In genomic region chr4:54962141-54962540, GRCm38 (mm10) we compare ENCODE assay signal across 23 mouse cellular contexts. TPM values are rescaled to one million over a fixed set of nuclear protein-coding genes. Genes with fewer than 3 reads are reported as not detected.
DNase-seq lines count a peak whose midpoint lies in the region; ATAC-seq and TF ChIP-seq lines count a peak whose summit lies in the region.
"Had no signal": no experiment of that assay in that cellular context is flagged by ENCODE, and none has a peak within 500 bp of the region (broad histone marks: within the 10 kb centered on the region; RNA-seq: fewer than 3 reads in every experiment).

No protein-coding gene starts in this region.

- H3K4me3 ChIP-seq in gastrocnemius, adult 2 months: no peak overlapping the region; the same call in 1 of the 2 replicates
- H3K4me3 ChIP-seq in limb, embryonic 15.5 days: no peak overlapping the region
- H3K4me3 ChIP-seq in limb, embryonic 10.5 days: no peak overlapping the region
- H3K4me3 ChIP-seq: embryonic facial prominence, embryonic 13.5 days; embryonic facial prominence, embryonic 15.5 days; erythroblast, embryonic 14.5 days; forebrain, embryonic 10.5 days; forebrain, embryonic 12.5 days had no signal

- no peaks in the 10 kb centered on the region for H3K9me3 ChIP-seq in limb, embryonic 15.5 days
- no peaks in the 10 kb centered on the region for H3K9me3 ChIP-seq in limb, embryonic 10.5 days (replicated peaks)
- H3K9me3 ChIP-seq: embryonic facial prominence, embryonic 13.5 days; embryonic facial prominence, embryonic 15.5 days; forebrain, embryonic 10.5 days; forebrain, embryonic 12.5 days had no signal

- intact Hi-C loops in gastrocnemius, adult 2 months (cut with DNase I): no loop called here

- no peak overlapping the region for H3K4me2 ChIP-seq in limb, embryonic 15.5 days
- H3K4me2 ChIP-seq: embryonic facial prominence, embryonic 13.5 days; embryonic facial prominence, embryonic 15.5 days; forebrain, embryonic 12.5 days had no signal

- 75% methylated on average over 4 of the region's 4 CpGs for WGBS in limb, embryonic 15.5 days
- 90% methylated on average over 4 of the region's 4 CpGs for whole genome bisulfite sequencing in limb, embryonic 10.5 days

- no peaks in the 10 kb centered on the region for H3K27me3 ChIP-seq in limb, embryonic 15.5 days
- no peaks in the 10 kb centered on the region for H3K27me3 ChIP-seq in limb, embryonic 10.5 days (ENCODE audit: low read depth, poor library complexity, severe bottlenecking)
- H3K27me3 ChIP-seq: embryonic facial prominence, embryonic 13.5 days; embryonic facial prominence, embryonic 15.5 days; forebrain, embryonic 12.5 days had no signal

- H3K27ac ChIP-seq in gastrocnemius, adult 2 months: peak overlapping the region; percentile 77
- 0 out of 2 replicates have a peak overlapping the region, but pooled peaks have one; percentile 9 for H3K27ac ChIP-seq in limb, embryonic 15.5 days
- no peak overlapping the region for H3K27ac ChIP-seq in limb, embryonic 10.5 days
- H3K27ac ChIP-seq: embryonic facial prominence, embryonic 13.5 days; embryonic facial prominence, embryonic 15.5 days; forebrain, embryonic 10.5 days; forebrain, embryonic 12.5 days had no signal

- no peak for TF ChIP-seq CTCF in gastrocnemius, adult 2 months (IDR thresholded peaks at IDR 0.05)

- no peak overlapping the region for H3K9ac ChIP-seq in limb, embryonic 15.5 days
- H3K9ac ChIP-seq: embryonic facial prominence, embryonic 13.5 days; embryonic facial prominence, embryonic 15.5 days; forebrain, embryonic 12.5 days had no signal

- peaks cover 25% of the 10 kb centered on the region for H3K4me1 ChIP-seq in limb, embryonic 15.5 days
- H3K4me1 ChIP-seq in limb, embryonic 10.5 days: peaks cover 18% of the 10 kb centered on the region

- no peak for ATAC-seq in limb, embryonic 15.5 days (ENCODE audit: insufficient number of reproducible peaks, low FRiP score, low TSS enrichment, low read depth)
- ATAC-seq: forebrain, embryonic 14.5 days; forebrain, embryonic 16.5 days had no signal

- DNase-seq in adrenal gland, postnatal 14 days: peak; percentile 1
- DNase-seq in adrenal gland, postnatal 4 days (ENCODE audit: low spot score in 2 of 2): no peak
- DNase-seq in gastrocnemius, adult 2 months: no peak
- DNase-seq in gastrocnemius, adult 8-10 months (ENCODE audit: low spot score in 2 of 2): no peak
- no peak for DNase-seq in limb, embryonic 10.5 days (ENCODE audit: low spot score)
- DNase-seq: adrenal gland, adult 2 months; adrenal gland, postnatal 36 days; cerebellum, adult 11 months; cerebellum, adult 18-20 months; cerebellum, adult 8-10 months; cerebellum, adult 9-11 months; cerebellum, postnatal 14 days; cerebellum, postnatal 36 days; embryo, embryonic 11 days had no signal

- H3K36me3 ChIP-seq in limb, embryonic 15.5 days: no peaks in the 10 kb centered on the region
- peaks cover 71% of the 10 kb centered on the region for H3K36me3 ChIP-seq in limb, embryonic 10.5 days
- H3K36me3 ChIP-seq: embryonic facial prominence, embryonic 15.5 days had no signal

RNA-seq across cellular contexts. Expression of gene Zfp462, which starts 17.3 kb away (rescaled TPM):
- total RNA-seq in adrenal gland, postnatal 14 days (2021): 46.8 and 48.8 TPM in 2 replicates
- total RNA-seq in adrenal gland, postnatal 4 days (2021): 10 to 100 TPM; 63.1 to 67.5 TPM
- total RNA-seq in gastrocnemius, adult 2 months (2021): 10 to 100 TPM; 20.9 to 27.4 TPM
- 10 to 100 TPM; 11.1 to 33.7 (median 15.5) TPM for total RNA-seq in gastrocnemius, adult 8-10 months (2022)
- polyA plus RNA-seq in limb, embryonic 15.5 days (2015; fragmentation: Nextera tagmentation; extraction: Ambion mirVana): 3.1 and 5.5 TPM in 2 replicates
- 9.8 and 10.3 TPM in 2 replicates for polyA plus RNA-seq in limb, embryonic 10.5 days (2016; fragmentation: Nextera tagmentation; extraction: Ambion mirVana)
- total RNA-seq: MEL had no signal
- polyA plus RNA-seq: erythroblast, embryonic 14.5 days had no signal
